ENCODE assay signal across 12 mouse cellular contexts in genomic region chr14:23902636-23903279, GRCm38 (mm10).
DNase-seq lines count a peak whose midpoint lies in the region; ATAC-seq lines count a peak whose summit lies in the region.
"Had no signal": no experiment of that assay in that cellular context is flagged by ENCODE, and none has a peak within 500 bp of the region (broad histone marks: within the 10 kb centered on the region; RNA-seq: fewer than 3 reads in every experiment).

No protein-coding gene starts in this region.

- H3K4me3 ChIP-seq in midbrain, embryonic 13.5 days (replicated peaks), result no peak overlapping the region
- H3K4me3 ChIP-seq: stomach, embryonic 15.5 days had no signal

- no peaks in the 10 kb centered on the region for H3K9me3 ChIP-seq in midbrain, embryonic 13.5 days
- H3K9me3 ChIP-seq: G1E; stomach, embryonic 15.5 days had no signal

- ATAC-seq in midbrain, embryonic 13.5 days, result peak; percentile 83

- H3K9ac ChIP-seq in midbrain, embryonic 13.5 days (replicated peaks), result peak overlapping the region; percentile 20; the same call in 1 of the 2 replicates
- H3K9ac ChIP-seq: liver, embryonic 14.5 days; stomach, embryonic 15.5 days had no signal

- peak overlapping the region; percentile 54 for H3K27ac ChIP-seq in midbrain, embryonic 13.5 days
- H3K27ac ChIP-seq: liver, embryonic 14.5 days; stomach, embryonic 15.5 days had no signal

- no peaks in the 10 kb centered on the region for H3K36me3 ChIP-seq in midbrain, embryonic 13.5 days
- H3K36me3 ChIP-seq: G1E; stomach, embryonic 15.5 days had no signal

- peak; percentile 33 for DNase-seq in adrenal gland, postnatal 10 days
- peak; percentile 30 for DNase-seq in embryo, embryonic 9.5 days (ENCODE audit: extremely low spot score)
- DNase-seq in gastrocnemius, postnatal 36 days, result peak; percentile 32 to 45
- DNase-seq in lung, postnatal 25 days (ENCODE audit: low spot score), result no peak
- no peak for DNase-seq in ovary, postnatal 14 days (ENCODE audit: low spot score)
- no peak for DNase-seq in adipocyte (ENCODE audit: low spot score)
- DNase-seq in spleen, postnatal 10 days (ENCODE audit: low spot score in 2 of 2), result no peak
- DNase-seq: kidney, adult 9 months had no signal

- H3K27me3 ChIP-seq in midbrain, embryonic 13.5 days, result no peaks in the 10 kb centered on the region
- H3K27me3 ChIP-seq: stomach, embryonic 15.5 days had no signal

- WGBS in midbrain, embryonic 13.5 days, result 17% methylated on average over 10 of the region's 10 CpGs

- no peak overlapping the region for H3K4me2 ChIP-seq in midbrain, embryonic 13.5 days (replicated peaks)
- H3K4me2 ChIP-seq: stomach, embryonic 15.5 days had no signal

- intact Hi-C loops in gastrocnemius, postnatal 36 days (cut with DNase I), result loop anchor here (5.0 kb wide), 2 partner anchors 40 to 100 kb away; no protein-coding TSS in a partner anchor

- H3K4me1 ChIP-seq in midbrain, embryonic 13.5 days (replicated peaks), result peaks cover 26% of the 10 kb centered on the region
- H3K4me1 ChIP-seq: stomach, embryonic 15.5 days had no signal

Comparison
In these comparisons a context has a peak if more than half of its experiments do, and no peak if none do; other contexts are left out.
1. DNase-seq: peak in adrenal gland, postnatal 10 days (single experiment), embryo, embryonic 9.5 days (single experiment) and gastrocnemius, postnatal 36 days (2 of 2); none in lung, postnatal 25 days (single experiment), ovary, postnatal 14 days (single experiment), adipocyte (single experiment) and spleen, postnatal 10 days (0 of 2).